Mouse (Mus musculus) spleen, adult 2 months (tissue): ENCODE data around the gene Trib3. TPM values are rescaled to one million over a fixed set of nuclear protein-coding genes. Genes with fewer than 3 reads are reported as not detected.

Experiments used
- DNase-seq, 2 experiments: peaks; one replicate each; pipeline versions ENCODE4 v3.0.0 to v3.0.0-alpha.2; 2012 to 2021; ENCODE audit warnings: low spot score in 2 of 2, low read depth in 1 of 2
- H3K27ac ChIP-seq: fragments of 200-500 bp; 2 replicates; pipeline ENCODE4 v1.5.1; 2012; ENCODE audit warnings: low read length, inconsistent platforms; ENCODE audit not compliant: insufficient read depth
- H3K27me3 ChIP-seq: fragments of 200-500 bp; 2 replicates; pipeline ENCODE4 v1.6.1; 2012; ENCODE audit warnings: mild to moderate bottlenecking, moderate library complexity, low read length, inconsistent platforms; ENCODE audit not compliant: control insufficient read depth, insufficient read depth
- H3K36me3 ChIP-seq: fragments of 200-500 bp; 2 replicates; pipeline ENCODE4 v1.6.1; 2012; ENCODE audit warnings: mild to moderate bottlenecking, low read length, inconsistent platforms; ENCODE audit not compliant: control insufficient read depth, insufficient read depth
- H3K4me1 ChIP-seq: fragments of 200-500 bp; 2 replicates; pipeline ENCODE4 v1.6.1; 2011; ENCODE audit warnings: inconsistent platforms; ENCODE audit not compliant: control insufficient read depth, insufficient read depth, insufficient read length
- H3K4me3 ChIP-seq: fragments of 200-500 bp; 2 replicates; pipeline ENCODE4 v1.5.1; 2011; ENCODE audit warnings: mild to moderate bottlenecking, inconsistent platforms; ENCODE audit not compliant: insufficient read depth, insufficient read length; ENCODE audit errors: extremely low read depth
- CTCF ChIP-seq: fragments of 200-500 bp; IDR thresholded peaks from 2 replicates; pipeline ENCODE4 v1.5.1; 2011; ENCODE audit warnings: mild to moderate bottlenecking, inconsistent platforms; ENCODE audit not compliant: insufficient read depth, insufficient read length, insufficient replicate concordance; ENCODE audit errors: extremely low read depth
- POLR2A ChIP-seq: fragments of 200-500 bp; IDR thresholded peaks from 2 replicates; pipeline ENCODE4 v1.6.1; 2011; ENCODE audit warnings: low read depth, low read length, inconsistent platforms
- WGBS: fragments of 180-500 bp; shearing (Covaris S2); methylation state at CpG from one replicate; pipeline ENCODE4 v1.1.7; 2018; 5-methylcytosine and 5-hydroxymethylcytosine counted together
- polyA plus RNA-seq: library from polyadenylated mRNA; depleted of rRNA; stranded (reverse); fragments of >200 nt; gene quantifications from 2 replicates; pipeline ENCODE4 v1.2.3, GENCODE M21; 2012

Trib3 gene
- polyA plus RNA-seq, 1 experiment = 1.0 TPM

DNA sequence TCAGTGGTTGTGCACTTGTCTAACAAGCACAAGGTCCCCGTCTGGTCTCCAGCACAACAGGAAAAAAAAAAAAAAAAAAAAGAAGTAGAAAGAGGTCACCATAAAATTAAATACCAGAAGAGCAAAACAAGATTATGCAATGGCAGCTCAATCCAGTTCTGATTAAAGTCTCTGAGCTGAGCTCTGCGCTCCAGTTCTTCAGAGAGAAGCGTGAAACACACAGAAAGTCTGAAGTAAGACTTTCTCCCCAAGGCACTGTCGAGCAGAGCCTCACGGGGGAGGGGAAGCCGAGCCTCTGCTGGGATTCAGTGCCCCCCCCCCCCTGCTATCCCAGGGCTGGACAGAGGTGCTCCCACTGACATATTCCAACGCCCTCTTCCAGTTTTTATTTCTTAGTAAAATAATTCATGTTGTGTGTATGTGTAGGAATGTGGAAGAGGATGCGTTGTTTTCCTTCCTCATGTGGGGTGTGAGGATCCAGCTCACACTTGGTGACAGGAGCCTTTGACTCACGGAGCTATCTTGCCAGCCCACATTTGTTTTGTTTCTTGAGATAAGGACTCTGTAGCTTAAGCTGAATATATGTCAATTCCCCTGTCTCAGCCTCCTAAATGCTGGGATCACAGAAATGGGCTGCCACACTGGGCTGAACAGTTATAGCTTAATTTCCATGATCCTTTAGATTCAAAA lies 3.1 kb upstream of the Trib3 start:
- no peak for DNase-seq
- 66% methylated on average over 9 of the region's 9 CpGs for WGBS
- H3K4me1 ChIP-seq = peaks cover 3% of the 10 kb centered on the region; the same call in 1 of the 2 replicates
- H3K27me3 ChIP-seq = no peaks in the 10 kb centered on the region
- H3K36me3 ChIP-seq = no peaks in the 10 kb centered on the region
- H3K4me3 ChIP-seq = no peak overlapping the region
- no peak overlapping the region for H3K27ac ChIP-seq
- TF ChIP-seq CTCF (no peak), POLR2A (no peak)

- no peak for TF ChIP-seq CTCF
- no peak for TF ChIP-seq POLR2A
- 96% methylated on average over 6 of the region's 6 CpGs for WGBS
- no peaks in the 10 kb centered on the region for H3K27me3 ChIP-seq
- DNase-seq = no peak
- no peak overlapping the region for H3K27ac ChIP-seq
- no peaks in the 10 kb centered on the region for H3K36me3 ChIP-seq
- H3K4me3 ChIP-seq = no peak overlapping the region
- H3K4me1 ChIP-seq = peaks cover 3% of the 10 kb centered on the region; the same call in 1 of the 2 replicates
Measured at GRCm38 (mm10) chr2:152345393-152345792, 1.6 kb upstream of the Trib3 start.

DNA sequence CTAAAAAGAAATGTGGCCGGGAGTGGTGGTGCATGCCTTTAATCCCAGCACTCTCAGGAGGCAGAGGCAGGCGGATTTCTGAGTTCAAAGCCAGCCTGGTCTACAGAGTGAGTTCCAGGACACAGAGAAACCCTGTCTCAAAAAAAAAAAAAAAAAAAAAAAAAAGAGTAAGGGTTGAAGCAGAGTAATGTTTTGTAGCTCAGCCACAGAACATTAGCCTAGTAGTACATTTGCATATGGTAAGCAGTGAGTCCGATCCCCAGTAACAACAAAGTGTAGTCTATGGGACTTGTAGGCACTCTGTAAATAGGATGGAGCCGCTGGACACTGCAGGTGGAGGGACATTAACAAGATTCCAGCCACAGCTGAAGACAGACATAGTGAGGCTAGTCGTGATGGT lies 1.1 kb upstream of the Trib3 start:
- TF ChIP-seq CTCF (no peak), POLR2A (no peak)
- Histone ChIP-seq H3K27me3 (no peaks in the 10 kb centered on the region), H3K27ac (no peak overlapping the region), H3K4me1 (peaks cover 3% of the 10 kb centered on the region; the same call in 1 of the 2 replicates), H3K36me3 (no peaks in the 10 kb centered on the region), H3K4me3 (no peak overlapping the region)
- WGBS = 90% methylated on average over 5 of the region's 5 CpGs
- DNase-seq = no peak

DNA sequence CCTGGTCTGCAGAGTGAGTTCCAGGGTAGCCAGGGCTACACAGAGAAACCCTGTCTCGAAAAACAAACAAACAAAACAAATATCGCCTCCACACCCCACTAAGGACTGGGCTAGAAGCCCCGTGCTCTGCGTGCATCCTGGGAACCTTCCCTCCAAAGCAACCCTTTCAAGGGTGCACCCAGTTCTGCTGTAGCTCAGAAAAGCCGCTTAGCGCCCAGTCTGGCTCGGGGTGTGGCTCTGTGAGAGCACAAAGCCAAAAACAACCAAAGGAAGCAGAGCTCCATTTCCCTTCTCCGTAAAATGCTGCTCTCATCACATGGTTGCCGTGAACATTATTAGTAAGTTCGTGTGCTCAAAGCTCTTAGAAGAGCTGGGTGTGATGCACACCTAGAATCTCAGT lies 529 bp upstream of the Trib3 start:
- Histone ChIP-seq H3K27ac (no peak overlapping the region), H3K4me3 (peak overlapping the region; percentile 64; the same call in 1 of the 2 replicates), H3K4me1 (peaks cover 3% of the 10 kb centered on the region; the same call in 1 of the 2 replicates), H3K36me3 (no peaks in the 10 kb centered on the region), H3K27me3 (no peaks in the 10 kb centered on the region)
- 13% methylated on average over 10 of the region's 10 CpGs for WGBS
- TF ChIP-seq CTCF = no peak
- no peak for TF ChIP-seq POLR2A
- no peak for DNase-seq

DNA sequence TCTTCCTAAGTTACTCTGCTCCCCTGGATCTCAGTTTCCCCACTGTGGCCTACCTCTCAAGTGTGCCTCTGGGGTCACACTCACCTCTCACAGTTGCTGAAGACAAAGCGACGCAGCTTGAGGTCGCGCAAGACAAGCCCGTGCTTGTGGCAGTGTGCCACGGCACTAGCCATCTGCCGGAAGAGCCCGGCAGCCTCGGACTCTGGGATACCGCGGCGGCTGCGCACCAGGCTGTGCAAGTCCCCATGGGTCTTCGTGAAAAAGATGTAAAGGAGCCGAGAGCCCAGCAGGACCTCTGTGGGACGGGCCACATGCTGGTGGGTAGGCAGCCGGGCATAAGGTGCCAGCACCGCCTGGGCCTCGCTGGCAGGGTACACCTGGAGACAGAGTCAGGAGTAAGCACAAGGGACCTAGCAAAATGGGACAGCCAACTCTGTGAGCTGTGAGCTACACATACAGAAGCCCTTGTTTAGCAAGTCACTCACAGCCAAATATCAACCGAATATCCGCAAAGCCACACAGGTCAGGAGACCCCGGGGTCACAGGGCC lies 4.1 kb downstream of the Trib3 start:
- Histone ChIP-seq H3K27me3 (no peaks in the 10 kb centered on the region), H3K36me3 (no peaks in the 10 kb centered on the region), H3K4me1 (peaks cover 3% of the 10 kb centered on the region; the same call in 1 of the 2 replicates), H3K27ac (no peak overlapping the region), H3K4me3 (no peak overlapping the region)
- TF ChIP-seq CTCF (no peak), POLR2A (no peak)
- WGBS = 95% methylated on average over 22 of the region's 22 CpGs
- no peak for DNase-seq

GRCm38 (mm10) chr2:152338319-152338718 lies 5.5 kb downstream of the Trib3 start:
- Histone ChIP-seq H3K27ac (no peak overlapping the region), H3K27me3 (no peaks in the 10 kb centered on the region), H3K36me3 (no peaks in the 10 kb centered on the region), H3K4me1 (no peaks in the 10 kb centered on the region), H3K4me3 (no peak overlapping the region)
- 94% methylated on average over 13 of the region's 13 CpGs for WGBS
- no peak for DNase-seq
- TF ChIP-seq CTCF = no peak
- TF ChIP-seq POLR2A = no peak

DNA sequence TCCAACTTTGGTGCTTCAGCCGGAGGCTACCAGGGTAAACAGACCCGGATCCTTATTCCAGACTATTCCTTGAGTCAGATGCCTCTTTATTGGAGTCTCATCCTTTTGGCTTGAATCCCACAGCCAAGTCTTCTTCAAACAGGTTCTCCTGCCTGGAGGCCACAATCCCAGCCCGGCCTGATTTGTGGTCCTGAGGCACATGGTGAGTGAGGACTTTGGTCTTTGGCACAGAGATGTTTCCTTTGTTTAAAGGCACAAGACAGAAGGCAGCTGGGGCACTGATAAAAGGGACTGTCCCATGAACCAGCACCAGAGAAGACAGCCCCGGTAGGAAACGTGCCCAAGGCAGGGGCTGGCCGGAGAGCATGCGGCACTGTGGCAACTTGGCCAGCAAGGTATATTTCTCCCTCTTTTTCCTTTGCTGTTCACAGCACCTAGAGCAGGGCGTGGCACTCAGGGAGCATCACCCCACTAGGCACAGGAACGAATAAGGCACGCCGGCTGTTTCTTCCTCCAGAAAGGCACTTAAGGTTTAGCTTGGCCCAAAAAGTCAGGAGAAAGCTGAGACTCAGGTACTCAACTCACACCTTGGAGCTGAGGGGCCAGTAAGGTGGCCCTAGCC lies 6.1 kb downstream of the Trib3 start:
- Histone ChIP-seq H3K27ac (no peak overlapping the region), H3K36me3 (no peaks in the 10 kb centered on the region), H3K4me3 (no peak overlapping the region), H3K4me1 (no peaks in the 10 kb centered on the region), H3K27me3 (no peaks in the 10 kb centered on the region)
- no peak for TF ChIP-seq POLR2A
- no peak for TF ChIP-seq CTCF
- no peak for DNase-seq
- 90% methylated on average over 11 of the region's 11 CpGs for WGBS
